Mouse (Mus musculus) small intestine, adult 2 months (tissue): ENCODE measurements around the gene Chst8. TPM values are rescaled to one million over a fixed set of nuclear protein-coding genes. Genes with fewer than 3 reads are reported as not detected.
A peak's percentile ranks its signal among the peaks of the same experiment; 100 is the strongest.

Experiments used
- H3K27ac ChIP-seq: fragments of 200-500 bp; 2 replicates; pipeline ENCODE4 v1.5.1; 2012; ENCODE audit warnings: low read depth, low read length, control low read depth, inconsistent platforms; ENCODE audit not compliant: insufficient read depth
- H3K27me3 ChIP-seq: fragments of 200-500 bp; 2 replicates; pipeline ENCODE4 v1.6.1; 2012; ENCODE audit warnings: mild to moderate bottlenecking, moderate library complexity, low read length, inconsistent platforms; ENCODE audit not compliant: control insufficient read depth, insufficient read depth
- H3K36me3 ChIP-seq: fragments of 200-500 bp; 2 replicates; pipeline ENCODE4 v1.6.1; 2012; ENCODE audit warnings: mild to moderate bottlenecking, low read length, control low read depth, inconsistent platforms; ENCODE audit not compliant: control insufficient read depth, insufficient read depth
- H3K4me1 ChIP-seq: fragments of 200-500 bp; 2 replicates; pipeline ENCODE4 v1.6.1; 2012; ENCODE audit warnings: low read length, inconsistent platforms, mixed read lengths; ENCODE audit not compliant: control insufficient read depth, insufficient read depth, insufficient read length
- H3K4me3 ChIP-seq: fragments of 200-500 bp; 2 replicates; pipeline ENCODE4 v1.5.1; 2012; ENCODE audit warnings: low read depth, mild to moderate bottlenecking, control low read depth, inconsistent platforms, low read length, moderate library complexity
- CTCF ChIP-seq: fragments of 200-500 bp; IDR thresholded peaks from 2 replicates; pipeline ENCODE4 v1.5.1; 2012; ENCODE audit warnings: low read depth, mild to moderate bottlenecking, control low read depth, inconsistent platforms, low read length, moderate library complexity, mixed read lengths; ENCODE audit not compliant: insufficient replicate concordance, insufficient read length; ENCODE audit errors: extremely low read depth
- POLR2A ChIP-seq: fragments of 200-500 bp; IDR thresholded peaks from 2 replicates; pipeline ENCODE4 v1.6.1; 2012; ENCODE audit warnings: low read depth, mild to moderate bottlenecking, control low read depth, inconsistent platforms, low read length, moderate library complexity
- WGBS: fragments of 180-500 bp; shearing (Covaris S2); methylation state at CpG from one replicate; pipeline ENCODE4 v1.1.7; 2018; 5-methylcytosine and 5-hydroxymethylcytosine counted together
- polyA plus RNA-seq: library from polyadenylated mRNA; depleted of rRNA; stranded (reverse); fragments of >200 nt; gene quantifications from 2 replicates; pipeline ENCODE4 v1.2.3, GENCODE M21; 2012

Gene Chst8
- polyA plus RNA-seq, 1 experiment = 3.2 TPM

GRCm38 (mm10) chr7:34679886-34680285, 132.6 kb downstream of the Chst8 start:
- WGBS = 51% methylated on average over 2 of the region's 2 CpGs
- no peak overlapping the region for H3K27ac ChIP-seq

GRCm38 (mm10) chr7:34675831-34676514, 136.5 kb downstream of the Chst8 start:
- 14% methylated on average over 33 of the region's 33 CpGs for WGBS
- Histone ChIP-seq H3K36me3 (no peaks in the 10 kb centered on the region), H3K4me1 (no peaks in the 10 kb centered on the region; the same call in 1 of the 2 replicates), H3K27ac (no peak overlapping the region), H3K27me3 (peaks cover 12% of the 10 kb centered on the region; the same call in 1 of the 2 replicates), H3K4me3 (no peak overlapping the region)
- peak; percentile 79; the same call in 1 of the 2 replicates for TF ChIP-seq CTCF
- no peak for TF ChIP-seq POLR2A

More at GRCm38 (mm10) chr7:34679886-34680285, 132.6 kb downstream of the Chst8 start:
- Histone ChIP-seq H3K36me3 (no peaks in the 10 kb centered on the region), H3K27me3 (peaks cover 6% of the 10 kb centered on the region; the same call in 1 of the 2 replicates), H3K4me3 (no peak overlapping the region), H3K4me1 (no peaks in the 10 kb centered on the region; the same call in 1 of the 2 replicates)
- TF ChIP-seq POLR2A = no peak
- TF ChIP-seq CTCF = no peak

- whole genome bisulfite sequencing = 22% methylated on average over 42 of the region's 42 CpGs
- Histone ChIP-seq H3K27me3 (peaks cover 12% of the 10 kb centered on the region; the same call in 1 of the 2 replicates), H3K27ac (no peak overlapping the region), H3K4me3 (no peak overlapping the region), H3K4me1 (no peaks in the 10 kb centered on the region; the same call in 1 of the 2 replicates), H3K36me3 (no peaks in the 10 kb centered on the region)
- TF ChIP-seq CTCF = no peak
- no peak for TF ChIP-seq POLR2A
Measured at GRCm38 (mm10) chr7:34675120-34675790, 137.3 kb downstream of the Chst8 start.

GRCm38 (mm10) chr7:34672916-34673315, 139.6 kb downstream of the Chst8 start:
- no peaks in the 10 kb centered on the region for H3K36me3 ChIP-seq

GRCm38 (mm10) chr7:34671911-34672310, 140.6 kb downstream of the Chst8 start:
- peaks cover 12% of the 10 kb centered on the region; the same call in 1 of the 2 replicates for H3K27me3 ChIP-seq
- H3K27ac ChIP-seq = no peak overlapping the region
- peaks cover 3% of the 10 kb centered on the region for H3K4me1 ChIP-seq
- no peak overlapping the region for H3K4me3 ChIP-seq
- H3K36me3 ChIP-seq = no peaks in the 10 kb centered on the region
- TF ChIP-seq CTCF (peak; percentile 100), POLR2A (no peak)
- under 1% methylated on average over 6 of the region's 6 CpGs for WGBS

More at GRCm38 (mm10) chr7:34672916-34673315, 139.6 kb downstream of the Chst8 start:
- peaks cover 1% of the 10 kb centered on the region for H3K4me1 ChIP-seq
- H3K27me3 ChIP-seq = peaks cover 12% of the 10 kb centered on the region; the same call in 1 of the 2 replicates
- H3K27ac ChIP-seq = no peak overlapping the region
- no peak for TF ChIP-seq CTCF
- TF ChIP-seq POLR2A = no peak
- no peak overlapping the region for H3K4me3 ChIP-seq
- 84% methylated on average over 4 of the region's 4 CpGs for WGBS

- peaks cover 12% of the 10 kb centered on the region; the same call in 1 of the 2 replicates for H3K27me3 ChIP-seq
- no peak overlapping the region for H3K27ac ChIP-seq
- WGBS = 87% methylated on average over 3 of the region's 3 CpGs
- H3K36me3 ChIP-seq = no peaks in the 10 kb centered on the region
- no peak overlapping the region for H3K4me3 ChIP-seq
- TF ChIP-seq CTCF (no peak), POLR2A (no peak)
- H3K4me1 ChIP-seq = peaks cover 3% of the 10 kb centered on the region
Measured at GRCm38 (mm10) chr7:34670778-34671177, 141.7 kb downstream of the Chst8 start.

GRCm38 (mm10) chr7:34669336-34669735, 143.2 kb downstream of the Chst8 start:
- TF ChIP-seq CTCF (no peak), POLR2A (no peak)
- peaks cover 3% of the 10 kb centered on the region; the same call in 1 of the 2 replicates for H3K4me1 ChIP-seq
- no peak overlapping the region for H3K27ac ChIP-seq
- peaks cover 5% of the 10 kb centered on the region; the same call in 1 of the 2 replicates for H3K27me3 ChIP-seq
- WGBS = 49% methylated on average over 9 of the region's 9 CpGs
- no peaks in the 10 kb centered on the region for H3K36me3 ChIP-seq
- H3K4me3 ChIP-seq = no peak overlapping the region
